Mouse (Mus musculus) brain, embryonic 14.5 days (tissue): Measurements from ENCODE around the gene Kcnv2.

Experiments
- CTCF ChIP-seq: fragments of 200-500 bp; IDR thresholded peaks from 2 replicates; pipeline ENCODE4 v1.5.1; 2012; ENCODE audit warnings: inconsistent platforms, mild to moderate bottlenecking, moderate library complexity, borderline replicate concordance; ENCODE audit not compliant: insufficient read depth, insufficient read length; ENCODE audit errors: extremely low read depth
- POLR2A ChIP-seq: fragments of 200-500 bp; IDR thresholded peaks from 2 replicates; pipeline ENCODE4 v1.6.1; 2012; ENCODE audit warnings: mild to moderate bottlenecking, inconsistent platforms, borderline replicate concordance; ENCODE audit not compliant: poor library complexity, insufficient read depth, insufficient read length, severe bottlenecking; ENCODE audit errors: extremely low read depth

- TF ChIP-seq CTCF (no peak), POLR2A (no peak)
Measured at GRCm38 (mm10) chr19:27322281-27322680, at the start of gene Kcnv2.
